Mouse (Mus musculus): ENCODE results near the gene Zfyve28.

DNA sequence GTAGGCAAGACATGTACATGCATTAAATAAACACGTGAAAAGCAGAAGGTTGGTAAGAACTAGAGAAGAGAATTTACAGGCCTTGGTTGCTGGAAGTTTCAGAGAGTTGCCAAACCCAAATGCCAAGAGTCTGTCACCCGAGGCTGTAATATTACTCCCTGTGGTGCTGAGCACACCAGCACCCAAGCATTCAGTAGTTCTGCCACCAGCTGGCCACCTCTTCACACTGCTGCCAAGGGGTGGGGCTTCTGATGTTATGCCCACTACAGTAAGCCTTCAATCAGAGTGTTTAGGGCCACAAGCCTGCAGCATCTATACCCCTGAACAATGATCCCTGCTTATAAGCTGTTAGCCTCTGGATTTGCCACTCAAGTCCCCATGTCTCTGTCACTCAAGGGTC, 86.9 kb downstream of the Zfyve28 start:
- TF ChIP-seq CTCF (IDR thresholded peaks at IDR 0.05; ENCODE audit: low read depth) (no peak), EP300 (IDR thresholded peaks at IDR 0.05; ENCODE audit: low read depth) (no peak)
